Mouse (Mus musculus) gonadal fat pad, adult 2 months (tissue): ENCODE measurements around the gene Pde4b. TPM values are rescaled to one million over a fixed set of nuclear protein-coding genes. Genes with fewer than 3 reads are reported as not detected.
"Not testable (repeated sequence)": the region's sequence is repeated elsewhere in the genome, so short reads cannot be mapped to it uniquely, and the experiment has no call there.

Experiments used
- DNase-seq: peaks from one replicate; pipeline ENCODE4 v3.0.0-alpha.2; 2012; ENCODE audit warnings: low read depth
- polyA plus RNA-seq: library from polyadenylated mRNA; depleted of rRNA; stranded (reverse); fragments of >200 nt; gene quantifications from 2 replicates; pipeline ENCODE4 v1.2.3, GENCODE M21; 2012; rRNA removed

The Pde4b gene
- polyA plus RNA-seq = 5.6 and 8.3 TPM in 2 replicates

DNA sequence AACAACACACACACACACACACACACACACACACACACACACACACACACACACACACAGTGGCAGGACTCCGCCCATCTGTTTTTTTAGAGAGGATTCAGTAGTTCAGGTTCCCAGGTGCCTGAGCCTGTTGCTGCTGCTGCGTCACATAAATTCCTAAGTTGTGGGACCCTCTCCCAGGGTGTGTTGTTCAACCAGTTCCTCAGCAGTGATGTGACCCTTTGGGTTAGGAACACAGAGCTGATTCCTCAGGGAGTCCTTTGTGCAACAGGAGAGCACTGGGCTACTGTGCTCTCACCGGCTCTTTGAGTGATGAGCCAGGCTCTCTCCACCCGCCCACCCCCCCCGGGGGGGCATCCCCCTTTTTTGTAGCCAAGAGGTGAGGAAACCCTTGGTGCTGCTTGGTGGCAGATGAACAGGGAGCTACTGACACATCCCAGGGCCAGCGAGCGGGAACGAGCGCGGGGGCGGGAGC lies at the start of gene Pde4b:
Gene Pde4b, plus strand, starts transcription at position 453 of the 475 bp plus-strand sequence.
- DNase-seq = no peak

DNA sequence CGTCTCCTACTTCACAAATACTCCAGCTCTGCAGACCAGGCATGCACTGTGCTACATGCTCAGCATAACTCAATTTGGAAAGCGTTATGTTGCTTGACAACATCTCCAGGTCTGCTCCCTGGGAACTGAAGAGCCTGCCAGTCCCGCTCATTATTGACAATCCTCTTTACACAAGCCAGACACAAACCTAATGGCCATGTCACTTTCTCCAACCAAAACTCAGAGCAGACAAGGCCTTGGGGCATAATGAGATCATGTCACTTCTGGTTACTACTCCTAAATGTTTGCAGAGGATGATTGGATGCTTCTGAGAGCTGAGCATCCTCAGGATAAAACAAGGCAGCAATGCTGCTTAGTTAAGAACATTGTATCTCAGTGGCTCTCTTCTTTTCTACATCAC lies 47.2 kb upstream of the Pde4b start:
- DNase-seq = no peak

DNA sequence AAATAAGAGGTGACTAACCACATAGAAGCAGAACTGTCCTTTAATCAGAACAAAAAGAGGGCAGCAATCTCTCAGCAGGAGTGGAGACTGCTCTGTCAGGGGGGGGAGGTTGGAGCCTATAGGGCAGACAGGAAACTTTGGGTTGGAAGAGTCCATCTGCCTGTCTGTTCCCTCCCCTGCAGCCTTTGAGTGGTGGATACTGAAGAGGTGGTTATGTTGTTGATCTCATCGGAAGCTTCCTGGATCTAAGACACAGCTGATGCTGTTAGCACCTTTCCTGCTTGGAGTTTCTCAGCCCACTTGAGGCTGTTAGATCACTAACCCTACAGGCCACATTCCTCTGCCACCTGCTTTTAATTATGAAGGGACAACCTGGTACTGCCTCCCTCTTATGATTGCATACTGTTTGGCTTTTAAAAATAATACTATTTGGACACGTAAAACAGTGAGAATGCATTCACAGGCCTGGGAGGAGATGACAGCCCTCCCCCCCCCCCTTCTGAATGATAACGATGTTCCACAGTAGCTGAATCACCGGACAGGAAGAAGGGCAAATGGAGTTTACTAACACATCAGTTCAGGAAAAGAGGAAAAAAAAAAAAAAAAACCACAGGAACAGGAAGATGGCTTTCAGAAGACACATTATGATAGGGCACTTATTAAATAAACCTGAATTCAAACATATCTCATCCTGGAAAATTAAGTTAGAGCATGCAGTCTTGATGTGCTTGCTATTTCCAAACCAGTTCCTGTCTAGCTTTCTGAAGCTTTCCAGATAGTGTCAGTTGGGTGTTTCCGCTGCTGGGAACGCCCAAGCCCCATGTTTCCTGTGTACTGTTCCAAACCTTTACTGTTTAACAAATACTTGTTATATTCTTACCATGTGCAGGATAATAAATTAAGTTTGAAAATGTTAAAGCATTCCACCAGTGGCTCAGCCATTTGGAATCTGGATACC lies 41.9 kb upstream of the Pde4b start:
- DNase-seq = no peak

DNA sequence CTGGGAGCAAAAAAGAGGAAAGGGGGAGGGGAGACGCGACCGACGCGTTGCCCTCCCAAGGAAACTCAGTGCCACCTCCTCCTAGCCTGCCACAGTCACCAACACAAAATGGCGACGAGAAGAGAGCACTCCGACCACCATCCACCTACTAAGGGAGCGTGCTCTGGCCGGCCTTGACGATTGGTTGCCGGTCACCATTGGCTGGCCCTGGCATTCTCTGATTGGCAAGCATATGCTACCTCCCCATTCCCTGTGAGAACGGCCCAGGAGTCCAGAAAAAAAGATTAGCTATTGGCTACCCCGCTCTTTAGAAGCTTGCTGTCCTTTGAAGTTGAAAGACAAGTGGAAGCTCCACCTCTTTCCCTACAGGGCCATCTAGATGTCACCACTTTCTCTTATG lies 38.0 kb upstream of the Pde4b start:
- not testable (repeated sequence) for DNase-seq

DNA sequence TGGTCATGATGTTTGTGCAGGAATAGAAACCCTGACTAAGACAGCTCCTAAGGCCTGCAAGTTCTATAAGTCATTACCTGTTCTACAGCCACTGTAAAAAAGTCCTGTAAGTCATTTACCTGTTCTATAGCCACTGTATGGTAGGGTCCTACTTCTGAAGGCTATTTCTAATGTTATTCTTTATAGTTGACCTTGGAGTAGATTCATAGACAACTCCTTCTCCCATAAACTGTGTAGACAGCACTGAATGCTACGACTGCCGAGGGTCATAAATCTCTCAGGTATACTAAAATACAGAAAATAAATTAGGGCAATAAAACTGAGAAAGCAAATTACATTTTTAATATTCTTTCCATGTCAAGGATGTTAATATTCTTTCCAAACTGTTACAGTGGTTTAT lies 26.0 kb upstream of the Pde4b start:
- DNase-seq = no peak

DNA sequence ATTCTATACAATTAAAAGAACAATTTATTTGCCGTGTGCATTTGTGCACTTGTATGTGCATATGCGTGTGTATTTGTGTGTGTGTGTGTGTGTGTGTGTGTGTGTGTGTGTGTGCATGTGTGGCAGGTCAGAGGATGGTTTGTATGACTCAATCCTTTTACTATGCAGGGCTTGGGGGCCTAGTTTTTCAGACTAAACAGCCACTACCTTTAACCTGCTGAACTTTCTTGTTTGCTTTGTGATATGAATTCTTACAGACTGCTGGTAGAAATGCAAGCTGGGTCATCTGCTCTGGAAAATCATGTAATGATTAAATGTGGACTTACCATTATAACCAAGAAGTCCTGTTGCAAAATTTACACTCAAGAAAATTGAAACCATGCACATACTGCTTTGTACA lies 18.0 kb upstream of the Pde4b start:
- DNase-seq = no peak

DNA sequence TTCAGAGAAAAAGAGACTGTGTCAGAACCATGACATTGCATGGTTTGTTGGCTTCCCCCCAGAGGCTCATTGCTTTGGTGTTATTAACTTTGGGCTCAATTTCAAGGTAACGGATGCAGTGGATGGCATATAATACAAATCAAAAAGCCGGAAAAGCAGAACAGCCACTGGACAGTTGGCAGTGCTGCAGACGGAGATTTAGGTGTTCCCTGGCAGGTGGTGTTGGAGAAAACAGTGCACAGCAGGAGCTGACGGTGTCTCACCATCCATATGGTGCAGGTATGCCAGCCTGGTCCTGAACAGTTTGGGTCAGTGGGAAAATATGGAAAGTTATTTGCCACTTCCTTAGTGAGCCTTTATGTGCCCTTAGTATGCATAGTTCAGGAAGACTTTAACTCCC lies 1.0 kb upstream of the Pde4b start:
- no peak for DNase-seq

DNA sequence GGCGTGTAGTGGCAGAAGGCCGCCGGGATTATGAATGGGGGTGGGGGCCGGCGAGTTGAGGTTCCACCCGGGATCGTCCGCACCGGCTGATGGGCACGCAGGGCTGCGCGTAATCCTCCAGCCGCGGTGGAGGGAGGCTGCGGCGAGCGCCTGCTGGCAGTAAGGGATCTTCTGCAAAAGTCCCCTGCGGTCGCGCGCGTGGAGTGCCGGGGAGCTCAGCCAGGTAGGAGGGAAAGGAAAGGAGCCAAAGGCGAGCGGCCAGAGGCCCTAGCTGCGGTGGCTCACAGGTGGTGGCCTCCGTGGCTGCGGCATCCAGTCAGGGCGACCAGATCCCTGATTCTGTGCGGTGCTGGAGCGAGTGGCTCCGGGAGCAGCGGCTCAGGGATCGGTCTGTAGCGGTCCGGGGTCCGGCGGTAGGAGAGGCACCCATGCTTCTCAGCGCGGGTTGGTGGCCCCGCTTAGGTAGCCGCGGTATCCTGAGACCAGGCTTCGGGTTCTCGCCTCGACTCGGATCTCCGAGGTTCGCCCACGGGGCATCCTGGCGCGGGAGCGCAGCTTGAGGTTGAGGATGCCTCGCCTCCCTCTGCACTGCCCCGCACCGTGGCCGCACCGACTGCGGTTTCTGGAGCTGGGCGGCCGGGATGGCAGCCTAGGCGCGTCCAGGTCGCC lies 357 bp downstream of the Pde4b start:
- no peak for DNase-seq

DNA sequence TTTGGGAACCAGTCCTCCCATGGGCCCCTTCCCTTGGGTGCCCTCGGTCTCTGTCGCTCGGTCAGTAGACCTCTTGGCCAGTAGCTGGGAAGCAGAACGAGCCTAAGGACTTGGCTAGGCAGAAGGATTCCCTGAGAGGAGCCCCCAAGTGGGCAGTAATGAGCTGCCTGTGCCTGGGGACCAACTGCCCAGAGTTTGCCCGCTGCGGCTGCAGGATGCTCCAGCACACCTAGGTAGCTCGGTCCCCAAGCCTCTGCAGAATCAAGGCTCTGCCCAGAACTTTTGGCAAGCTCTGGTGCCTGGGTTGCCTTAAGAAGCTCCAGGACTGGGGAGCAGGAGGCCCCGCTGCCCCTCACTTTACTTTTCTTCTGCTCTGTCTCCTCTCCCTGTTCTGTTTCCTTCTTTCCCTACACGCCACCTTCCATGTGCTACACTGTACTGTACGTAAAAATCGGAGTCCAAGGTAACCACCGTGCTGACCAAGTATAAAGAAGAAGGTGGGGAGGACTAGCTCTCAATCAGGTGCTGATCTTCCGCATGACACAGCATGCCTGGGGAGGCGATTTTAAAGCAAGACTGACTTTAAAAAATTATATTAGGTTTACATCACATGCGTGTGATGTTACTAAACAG lies 1.0 kb downstream of the Pde4b start:
- no peak for DNase-seq

DNA sequence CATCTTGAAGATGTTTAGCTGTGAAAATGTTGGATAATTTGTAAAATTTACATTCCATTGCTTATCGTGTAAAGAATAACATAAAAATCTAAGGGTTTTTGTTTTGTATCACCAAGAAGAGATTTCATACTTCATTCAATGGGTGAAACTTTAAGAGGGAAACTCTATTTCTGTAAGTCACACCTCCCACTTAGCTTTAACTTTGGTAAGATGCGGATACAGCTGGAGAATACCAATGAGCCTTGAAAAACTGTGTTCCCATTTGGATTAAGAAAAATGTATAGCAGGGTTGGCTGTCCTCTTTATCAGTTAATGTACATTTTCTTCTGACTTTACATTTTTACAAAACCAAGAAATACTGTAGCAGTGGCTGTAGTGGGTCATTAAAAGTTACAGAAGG lies 8.5 kb downstream of the Pde4b start:
- no peak for DNase-seq

DNA sequence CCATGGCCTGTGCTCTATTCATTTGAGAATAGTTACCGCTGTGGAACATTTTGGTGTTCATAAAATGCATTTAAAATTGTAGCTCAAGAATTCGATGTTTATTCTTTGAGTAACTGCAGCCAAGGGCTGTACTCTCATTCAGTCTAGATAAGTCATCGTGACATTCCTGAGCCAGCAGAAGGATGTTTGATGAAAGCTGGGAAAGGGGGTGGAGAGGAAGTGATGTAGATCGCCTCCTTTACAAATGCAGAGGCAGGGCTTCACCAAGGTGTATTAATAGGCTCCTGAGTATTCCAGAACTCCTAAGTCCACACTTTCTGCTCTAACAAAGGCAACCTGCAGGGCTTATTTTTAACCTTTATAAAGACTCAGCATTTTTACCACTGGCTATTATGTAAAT lies 14.9 kb downstream of the Pde4b start:
- DNase-seq = no peak

DNA sequence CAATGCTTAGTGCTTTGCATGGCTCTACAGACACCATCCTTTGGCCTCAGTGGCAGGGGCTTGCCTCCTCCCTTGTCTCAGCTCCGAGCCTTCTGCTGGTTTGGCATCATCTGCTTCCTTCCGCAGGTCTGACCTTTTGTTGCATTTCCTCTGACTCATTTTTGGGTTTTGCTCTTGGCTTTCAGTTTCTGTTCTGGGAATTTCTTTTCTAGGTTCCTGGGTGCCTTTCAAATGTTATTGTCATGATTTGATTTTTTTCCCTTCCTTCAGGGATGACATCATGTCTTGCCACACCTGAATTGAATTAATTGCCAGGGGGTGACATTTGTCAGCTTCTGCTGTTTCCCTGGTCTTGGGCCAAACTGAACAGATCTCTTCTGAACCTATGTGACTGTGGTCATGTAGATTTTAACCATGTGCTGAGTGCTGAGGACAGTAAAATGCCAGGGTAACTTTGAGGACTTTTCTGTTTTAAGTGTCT lies 17.2 kb downstream of the Pde4b start:
- no peak for DNase-seq

DNA sequence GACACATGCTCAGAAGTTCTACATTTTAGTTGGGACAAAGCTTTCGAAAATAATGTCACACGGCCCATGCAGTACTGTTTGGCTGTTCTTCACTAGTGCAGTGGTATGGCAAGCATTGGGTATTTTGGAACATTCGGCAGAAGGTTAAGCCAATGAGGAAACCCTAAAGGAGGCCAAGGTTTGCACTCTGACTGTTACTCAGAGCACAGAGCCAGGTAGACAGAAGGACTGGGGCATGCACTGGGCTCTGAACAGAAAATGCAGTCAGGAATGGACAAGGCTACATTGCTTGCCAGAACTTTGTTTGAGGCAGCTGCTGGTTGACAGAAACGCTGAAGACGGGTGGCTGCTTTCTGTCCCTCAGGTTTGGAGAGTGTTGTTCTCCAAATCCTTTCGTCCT lies 19.4 kb downstream of the Pde4b start:
- DNase-seq = no peak

DNA sequence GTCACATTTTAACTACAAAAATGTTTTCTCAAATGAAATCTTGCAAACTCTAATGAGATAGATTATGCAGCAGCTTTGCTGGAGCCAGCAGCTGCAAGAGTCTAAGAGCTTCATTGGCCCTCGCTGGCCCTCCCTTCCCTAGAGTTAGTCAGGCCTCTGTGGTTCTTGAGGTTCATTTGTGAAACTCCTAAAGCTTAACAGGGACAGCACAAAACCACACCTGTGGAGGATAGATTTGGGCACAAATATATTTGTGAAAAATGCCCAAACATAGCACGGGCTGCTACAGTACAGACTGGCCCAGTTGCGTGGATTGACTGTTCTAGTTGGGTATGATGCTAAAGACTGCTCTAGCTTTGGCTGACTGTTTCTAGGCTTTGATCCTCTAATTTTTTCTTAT lies 32.1 kb downstream of the Pde4b start:
- DNase-seq = no peak

DNA sequence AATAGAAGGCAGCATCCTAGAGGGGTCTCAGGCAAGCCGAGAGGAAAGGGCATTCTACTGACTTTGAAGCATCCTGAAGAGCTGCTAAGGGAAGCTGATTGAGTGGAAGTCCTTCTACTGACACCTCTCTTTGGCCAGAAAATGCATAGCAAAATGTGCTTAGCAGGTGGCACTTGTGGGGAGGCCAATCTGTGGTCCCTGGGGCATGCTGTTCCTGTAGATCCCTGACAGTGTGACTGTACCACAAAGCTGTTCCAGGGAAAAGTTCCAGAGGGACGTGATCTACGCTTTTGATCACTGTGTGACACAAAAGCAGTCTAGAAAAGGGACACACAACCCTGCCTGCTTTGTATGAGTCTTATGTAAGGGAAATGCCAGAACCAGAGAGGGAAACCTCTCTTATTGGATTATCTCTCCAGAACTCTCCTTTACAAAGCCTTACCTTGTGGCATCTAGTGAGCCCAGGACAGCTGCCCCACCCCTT lies 49.1 kb downstream of the Pde4b start:
- no peak for DNase-seq

DNA sequence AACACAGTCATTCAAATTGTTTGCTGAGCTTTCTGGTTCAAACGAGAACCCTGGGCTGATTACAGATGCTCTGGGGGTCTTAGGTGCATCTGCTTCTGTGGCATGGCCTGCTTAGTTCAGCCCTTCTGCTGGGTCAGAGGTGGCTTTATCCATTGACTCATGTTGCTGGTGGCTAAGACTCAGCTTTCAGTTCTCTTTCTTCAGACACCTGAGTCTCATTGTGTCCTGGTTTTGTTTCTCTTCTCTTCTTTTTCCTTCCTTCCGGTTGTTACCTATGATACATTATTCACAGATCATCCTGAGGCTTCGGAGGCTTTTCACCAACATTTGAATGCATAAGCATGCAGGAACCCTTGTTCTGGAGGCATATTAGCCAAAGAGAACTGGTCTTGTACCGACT lies 51.0 kb downstream of the Pde4b start:
- DNase-seq = no peak

DNA sequence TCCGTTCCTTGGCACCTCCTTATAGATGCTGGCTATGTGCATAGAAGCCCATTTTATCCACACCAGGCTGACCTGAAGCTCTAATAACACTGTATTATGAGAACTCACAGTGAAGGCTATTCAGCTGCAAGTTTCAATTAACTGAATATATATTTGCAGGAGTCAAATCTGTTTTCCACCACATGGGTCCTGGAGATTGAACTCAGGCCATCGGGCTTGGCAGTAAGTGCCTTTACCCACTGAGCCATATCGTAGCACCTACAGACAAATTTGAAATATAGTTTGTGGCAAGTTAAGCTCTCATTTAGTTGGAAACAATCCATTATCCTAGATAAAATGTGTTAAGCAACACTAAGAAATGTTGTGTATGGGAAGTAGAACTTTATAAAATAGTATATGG lies 53.9 kb downstream of the Pde4b start:
- no peak for DNase-seq

DNA sequence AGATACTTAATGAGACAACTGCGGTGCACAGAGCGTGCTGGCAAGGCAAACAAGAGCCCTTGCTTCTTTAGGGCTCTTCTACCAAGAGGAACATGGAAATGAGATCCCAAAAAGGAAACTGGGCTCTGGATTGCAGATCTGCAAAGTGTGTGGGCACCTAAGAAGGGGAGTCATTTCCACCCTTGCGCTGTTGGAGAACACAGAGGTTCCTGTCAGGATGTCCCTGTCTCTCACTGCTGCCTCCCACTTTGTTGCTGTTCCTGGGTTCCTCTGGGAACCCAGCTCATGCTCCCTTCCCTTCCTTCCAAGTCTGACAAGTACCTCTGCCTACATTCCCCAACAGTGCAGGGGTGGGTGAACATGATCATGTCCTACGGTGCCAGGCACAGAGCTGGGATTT lies 61.4 kb downstream of the Pde4b start:
- DNase-seq = no peak

DNA sequence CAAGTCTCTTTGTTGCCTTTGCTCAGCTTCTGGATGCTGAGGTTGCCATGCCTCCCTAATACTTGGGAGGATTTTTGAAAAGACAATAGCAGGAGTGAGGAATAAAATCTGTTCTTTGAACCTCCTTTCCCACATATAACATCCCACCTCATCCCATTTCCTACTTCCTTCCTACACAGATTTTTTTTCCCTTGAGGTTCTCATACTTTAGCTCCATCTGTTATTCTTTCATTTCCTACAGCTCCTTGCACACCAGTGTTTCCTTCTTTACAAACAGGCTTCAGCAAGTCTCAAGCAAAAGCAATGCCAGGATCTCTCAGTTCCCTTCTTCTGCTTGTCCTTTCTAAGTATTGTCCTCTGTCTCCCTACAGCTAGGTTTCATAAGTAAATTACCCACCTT lies 71.8 kb downstream of the Pde4b start:
- no peak for DNase-seq

DNA sequence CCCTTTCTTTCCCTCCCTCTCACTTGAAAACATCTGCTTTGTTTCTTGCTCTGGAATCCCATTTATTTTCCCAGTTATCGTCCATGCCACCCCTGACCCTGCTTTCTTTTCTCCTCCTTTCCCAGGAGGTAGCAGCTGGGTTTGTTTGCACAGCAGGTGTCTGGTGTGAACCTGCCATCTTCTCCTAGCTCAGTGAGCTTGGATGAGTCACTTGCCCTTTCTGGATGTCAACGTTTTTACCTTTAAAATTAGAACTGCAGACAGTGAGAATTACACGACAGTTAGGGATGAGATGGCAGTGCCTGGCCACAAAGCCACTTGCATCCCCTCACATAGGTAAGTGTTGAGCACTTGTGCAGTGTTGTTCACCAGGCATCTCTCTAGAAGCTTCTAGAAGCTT lies 84.3 kb downstream of the Pde4b start:
- DNase-seq = no peak

DNA sequence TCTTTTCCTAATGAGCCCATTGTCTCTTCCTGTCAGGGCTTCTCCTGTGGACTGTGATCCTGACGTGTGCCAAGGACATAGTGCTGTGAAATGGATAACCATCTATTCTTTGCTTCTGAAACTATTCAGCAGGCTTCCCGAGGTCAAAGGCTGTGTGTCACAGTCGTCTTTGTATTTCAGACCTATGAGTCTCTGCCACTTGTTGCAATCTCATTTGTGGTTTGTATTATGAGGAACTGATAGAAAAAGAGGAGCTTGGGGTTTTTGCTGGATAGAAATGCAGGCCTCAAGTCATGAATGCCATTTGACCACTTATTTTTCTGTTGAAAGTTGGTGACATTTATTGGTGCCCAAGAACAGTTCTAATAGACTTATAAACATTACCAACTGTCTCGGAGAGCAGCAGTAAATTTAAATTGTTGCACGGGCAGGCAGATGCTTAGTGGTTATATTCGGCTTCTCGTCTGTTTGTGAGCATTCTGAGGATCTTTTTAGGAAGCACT lies 85.4 kb downstream of the Pde4b start:
- DNase-seq = no peak

DNA sequence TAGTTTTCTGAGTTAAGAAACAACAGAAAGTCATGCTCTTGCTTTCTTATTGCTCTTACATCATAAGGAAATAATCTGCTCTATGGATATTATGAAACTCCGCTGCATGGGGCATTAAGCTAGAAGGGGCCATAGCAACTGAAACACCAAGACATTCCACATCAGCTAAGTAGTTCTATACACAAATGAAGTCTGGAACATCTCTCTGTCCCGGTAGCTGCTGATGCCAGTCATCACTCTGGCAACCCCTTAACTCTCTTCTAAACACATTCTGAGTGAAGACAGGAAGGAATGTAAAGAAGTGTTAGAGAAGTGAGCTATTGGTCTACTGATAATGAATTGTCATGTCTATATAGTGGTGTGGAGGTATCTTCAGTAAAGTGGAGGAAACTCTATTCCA lies 88.6 kb downstream of the Pde4b start:
- no peak for DNase-seq
